Mouse (Mus musculus): Measurements from ENCODE around the gene Srrm1.

GRCm38 (mm10) chr4:135353794-135354450 is 801 bp upstream of the Srrm1 start:
- TF ChIP-seq CTCF (IDR thresholded peaks at IDR 0.05; ENCODE audit: borderline replicate concordance, insufficient read depth, low read length): no peak
- peak; percentile 29; the same call in 1 of the 2 replicates for TF ChIP-seq POLR2A (IDR thresholded peaks at IDR 0.05; ENCODE audit: low read depth, low read length)
